Mouse (Mus musculus): ENCODE measurements around the gene Dpp4. TPM values are rescaled to one million over a fixed set of nuclear protein-coding genes. Genes with fewer than 3 reads are reported as not detected.

The Dpp4 gene
- total RNA-seq, 2 experiments from 2014 or later: 0.78 to 1.0 TPM

DNA sequence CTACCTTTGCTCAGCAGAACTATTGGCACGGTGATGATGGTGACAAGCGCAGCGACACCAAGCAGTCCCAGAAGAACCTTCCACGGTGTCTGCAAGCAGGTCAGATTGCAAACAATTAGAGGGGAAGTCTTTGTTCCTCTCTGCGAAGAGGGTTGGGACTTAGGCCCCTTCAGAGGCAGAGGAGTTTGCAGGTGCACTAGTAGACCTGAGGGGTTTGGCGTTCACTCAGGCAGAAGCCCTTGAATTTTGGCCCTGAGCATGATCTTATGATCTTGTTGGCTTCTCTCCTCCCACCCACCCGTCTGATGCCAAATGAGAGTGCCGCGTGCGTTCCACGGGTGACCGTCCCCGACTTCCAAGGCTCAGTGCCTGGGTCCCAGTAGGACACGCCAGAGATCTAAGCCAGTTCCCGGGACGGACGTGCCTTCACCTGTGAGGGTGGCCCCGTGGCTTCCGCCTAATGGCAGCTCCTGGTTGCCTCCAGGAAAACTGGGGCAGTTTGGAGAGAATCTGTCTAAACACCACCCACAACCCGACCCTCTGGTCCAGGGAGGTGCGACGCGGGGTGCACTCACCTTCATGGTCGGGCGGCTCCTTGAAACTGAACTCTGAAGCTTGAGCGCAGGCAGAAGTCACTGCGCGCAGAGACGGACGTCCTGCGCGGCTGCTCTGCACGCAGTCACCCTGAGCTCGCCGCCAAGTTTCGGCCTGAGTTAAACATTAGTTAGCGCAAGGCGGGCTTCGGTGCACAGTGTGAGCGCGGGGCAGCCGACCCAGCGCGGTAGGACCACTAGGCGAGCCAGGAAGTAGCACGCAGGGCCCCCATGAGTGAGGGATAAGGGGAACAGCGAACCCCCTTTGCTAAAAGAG is 585 bp downstream of the Dpp4 start:
- DNase-seq (ENCODE audit: low spot score in 2 of 2): no peak

DNA sequence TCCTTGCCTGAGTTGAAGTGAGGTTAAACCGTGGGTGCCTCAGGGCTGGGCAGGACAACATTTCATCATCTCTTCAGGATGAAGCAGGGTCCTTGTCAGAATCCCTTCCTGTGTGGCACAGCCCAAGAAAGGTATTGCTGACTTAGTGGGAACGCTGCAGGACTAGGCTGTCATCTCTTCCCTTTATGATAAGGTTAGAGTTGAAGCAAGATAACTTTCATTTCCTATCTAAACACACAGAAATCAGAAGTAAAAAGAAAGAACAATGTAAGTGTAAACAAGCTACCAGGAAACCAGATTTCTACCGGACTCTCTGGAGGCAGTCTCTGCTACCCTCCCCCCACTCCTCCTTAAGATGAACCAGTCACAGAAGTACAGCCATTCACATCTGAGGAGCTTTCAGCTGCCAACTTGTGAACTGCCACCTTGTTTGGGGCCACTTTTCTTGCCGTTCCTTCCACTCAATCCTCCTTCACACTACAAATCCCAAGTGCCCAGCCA is 3.3 kb downstream of the Dpp4 start:
- no peak for DNase-seq (ENCODE audit: low spot score in 2 of 2)

DNA sequence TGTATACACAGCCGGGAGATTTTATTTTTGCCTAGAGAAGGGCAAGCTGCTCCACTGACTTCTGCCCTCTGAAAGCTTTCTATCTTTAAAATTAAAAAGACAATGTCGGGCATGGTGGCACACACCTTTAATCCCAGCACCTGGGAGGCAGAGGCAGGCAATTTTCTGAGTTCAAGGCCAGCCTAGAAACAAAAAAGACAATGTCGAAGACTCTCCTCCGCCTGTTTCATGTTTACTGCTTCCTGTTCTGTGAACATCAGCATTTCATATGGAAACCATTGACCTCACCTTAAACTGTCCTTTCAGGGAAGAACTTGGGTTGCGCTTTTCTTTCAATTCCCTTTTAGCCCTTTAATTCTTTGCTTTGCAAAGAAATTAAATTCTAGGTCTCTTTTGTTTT is 3.8 kb downstream of the Dpp4 start:
- DNase-seq (ENCODE audit: low spot score in 2 of 2): no peak

DNA sequence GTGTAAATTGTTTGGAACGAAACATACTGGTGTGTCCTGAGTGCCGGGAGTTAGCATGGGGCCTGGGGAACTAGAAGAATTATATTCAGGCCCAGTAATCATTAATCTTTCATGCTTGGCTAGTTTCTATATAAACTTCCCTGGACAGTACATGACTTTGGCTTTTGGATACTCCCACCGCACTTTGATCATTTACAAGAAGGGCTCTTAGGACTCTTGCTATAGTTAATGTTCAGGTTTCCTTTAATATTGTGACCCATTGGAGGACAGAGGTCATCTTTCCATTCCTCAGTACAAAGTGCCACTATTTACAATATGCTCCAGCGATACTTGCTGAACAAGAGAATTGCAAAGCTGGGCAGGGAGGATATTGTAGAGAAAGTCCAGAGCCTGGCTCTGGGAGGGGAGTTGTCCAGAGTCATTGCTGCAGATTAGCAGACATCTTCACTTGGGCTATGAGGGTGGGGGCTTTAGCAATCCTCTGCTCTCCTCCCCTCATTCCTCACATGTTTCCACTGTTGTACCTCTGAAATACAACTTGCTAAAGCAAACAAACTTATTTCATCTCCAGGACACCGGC is 8.4 kb downstream of the Dpp4 start:
- DNase-seq (ENCODE audit: low spot score in 2 of 2): no peak

DNA sequence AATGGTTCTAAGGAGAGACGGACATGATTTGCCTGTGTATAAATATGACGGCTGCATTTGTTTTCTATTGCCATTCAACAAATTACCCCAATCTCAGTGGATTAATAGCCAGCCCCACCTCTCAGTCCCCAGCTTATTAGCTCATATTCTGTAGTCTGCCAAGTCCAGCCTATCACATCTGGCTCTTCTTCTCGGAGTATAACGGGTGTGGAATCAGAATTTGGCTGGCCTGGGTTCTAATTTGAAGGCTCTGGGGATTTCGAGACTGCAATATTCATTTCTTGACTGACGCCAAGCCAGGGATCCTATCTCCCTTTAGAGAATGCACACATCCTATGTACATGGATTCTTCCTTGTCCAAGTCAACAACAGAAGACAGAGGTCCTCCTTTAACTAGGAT is 11.0 kb downstream of the Dpp4 start:
- DNase-seq (ENCODE audit: low spot score in 2 of 2): no peak

DNA sequence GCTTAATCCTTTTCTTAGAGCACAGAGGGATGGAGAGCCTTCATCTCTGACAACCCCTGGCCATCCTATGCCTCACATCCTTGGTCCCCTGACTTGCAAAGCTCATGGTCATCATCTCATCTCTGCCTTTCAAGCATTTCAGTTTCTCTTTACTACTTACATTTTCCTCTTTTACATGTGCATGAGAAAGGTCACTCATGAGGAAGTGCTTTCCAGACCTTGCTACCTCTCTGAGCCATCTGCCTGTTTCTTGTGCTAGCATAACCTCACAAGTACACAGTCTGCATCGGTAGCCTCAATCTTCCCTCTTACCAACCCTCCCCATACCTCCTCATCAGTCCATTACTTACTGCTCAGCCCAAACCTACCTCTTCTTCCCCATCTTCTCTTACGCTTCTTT is 12.2 kb downstream of the Dpp4 start:
- no peak for DNase-seq (ENCODE audit: low spot score in 2 of 2)

DNA sequence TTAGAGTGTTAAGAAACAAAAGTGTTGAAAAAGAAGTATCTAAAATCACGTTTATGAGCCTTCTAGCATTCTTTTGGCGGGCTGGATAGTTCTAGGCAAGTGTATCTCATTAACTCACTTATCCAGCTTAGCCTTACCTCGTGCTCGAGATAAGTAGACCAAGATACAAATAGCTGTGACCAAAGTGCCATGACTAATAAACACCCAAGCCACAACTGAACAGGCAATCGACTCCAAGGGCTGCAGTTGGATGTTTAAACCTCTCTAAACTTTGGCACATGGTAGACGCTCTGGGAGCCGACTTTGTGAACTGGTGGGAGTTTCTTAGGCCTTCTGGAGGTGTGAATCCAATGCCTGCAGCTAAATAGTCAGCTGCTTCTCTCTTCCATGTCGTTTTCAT is 12.7 kb downstream of the Dpp4 start:
- DNase-seq (ENCODE audit: low spot score in 2 of 2): no peak

DNA sequence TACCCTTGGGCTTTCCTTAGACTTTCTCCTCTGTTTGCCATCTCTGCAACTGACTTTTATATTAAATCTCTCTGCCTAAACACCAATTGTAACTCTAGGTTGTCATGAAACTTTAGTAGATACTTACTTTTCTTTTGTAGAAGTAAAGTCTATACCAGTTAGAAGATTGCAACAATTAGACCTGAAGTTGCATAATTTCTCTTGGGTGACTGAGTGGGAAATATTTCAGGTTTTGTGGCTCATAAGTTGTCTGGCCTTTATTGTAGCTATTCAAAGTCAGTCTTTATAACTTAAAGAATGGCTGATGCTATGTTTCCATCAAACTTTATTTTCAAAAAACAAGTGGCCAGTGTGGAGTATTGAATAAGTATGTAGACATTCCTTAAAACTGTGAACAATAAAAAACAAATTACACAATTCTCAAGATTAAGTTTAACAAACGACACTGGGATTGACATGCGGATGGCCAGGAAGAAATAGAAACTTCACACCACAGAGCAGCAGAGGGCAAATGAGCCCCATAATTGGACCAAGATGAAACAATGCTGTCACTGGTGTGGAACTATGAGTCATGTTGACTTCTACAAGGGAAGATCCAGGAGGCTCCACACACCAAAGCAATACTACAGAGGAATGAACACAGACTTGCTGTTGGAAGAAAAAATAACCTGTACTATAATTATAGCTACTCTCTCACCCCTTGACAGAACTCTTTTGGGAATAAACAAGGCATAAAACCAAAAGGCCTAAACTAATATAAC is 13.7 kb downstream of the Dpp4 start:
- DNase-seq (ENCODE audit: low spot score in 2 of 2): no peak

DNA sequence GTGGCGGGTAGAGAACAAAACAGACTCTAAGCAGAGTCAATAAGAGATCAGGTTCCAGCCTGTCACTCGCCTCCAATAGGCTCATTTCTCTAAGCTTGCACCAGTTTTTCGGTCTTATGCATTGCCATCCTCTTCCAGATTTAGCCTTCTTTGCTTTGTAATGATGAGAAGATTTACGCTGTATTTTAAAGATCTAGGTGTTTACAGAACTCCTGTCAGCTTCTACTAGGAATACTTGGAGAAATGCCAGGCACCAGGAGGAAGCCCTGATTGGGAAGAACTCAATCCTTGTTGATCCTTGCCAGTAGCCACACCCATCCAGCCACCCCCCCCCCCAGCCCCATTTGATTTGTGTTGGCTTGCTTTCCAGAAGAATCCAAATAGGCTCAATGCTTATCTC is 14.4 kb downstream of the Dpp4 start:
- no peak for DNase-seq (ENCODE audit: low spot score in 2 of 2)

DNA sequence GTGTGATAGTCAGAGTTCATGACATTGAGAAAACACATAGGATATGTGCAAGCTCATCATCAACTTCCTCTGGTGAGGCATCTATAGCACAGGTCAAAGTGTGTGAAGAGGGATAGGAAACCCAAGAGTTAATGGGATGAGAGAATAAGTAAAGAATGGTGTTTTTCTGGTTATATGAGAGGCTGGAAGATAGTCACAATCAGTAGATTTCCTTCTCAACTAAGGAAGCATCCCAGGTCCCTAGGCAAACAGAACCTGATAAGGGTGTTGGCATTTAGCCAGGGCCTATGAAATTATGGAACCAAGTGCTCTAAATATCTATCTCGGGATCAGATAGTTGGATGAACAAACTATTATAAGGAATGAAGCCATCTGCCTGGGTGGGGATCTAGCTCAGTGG is 15.2 kb downstream of the Dpp4 start:
- DNase-seq (ENCODE audit: low spot score in 2 of 2): no peak

DNA sequence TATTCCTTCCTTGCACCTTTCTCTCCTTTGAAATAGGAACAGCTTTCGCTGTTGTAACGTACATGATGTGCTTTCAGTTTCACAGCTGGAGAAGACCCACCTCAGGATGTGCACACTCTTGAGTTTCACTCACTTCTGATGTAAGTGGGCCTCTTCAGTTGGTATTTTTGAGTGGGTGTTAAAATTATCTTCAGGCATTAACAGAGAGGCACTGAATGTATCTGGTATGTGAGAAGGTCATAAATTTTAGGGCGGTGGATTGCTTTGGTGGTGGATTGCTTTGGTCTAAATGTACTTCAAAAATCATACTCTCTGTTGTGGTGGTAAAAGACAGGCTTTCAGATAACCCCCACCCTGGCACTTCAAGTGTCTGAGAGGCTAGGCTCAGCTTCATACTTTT is 17.2 kb downstream of the Dpp4 start:
- DNase-seq (ENCODE audit: low spot score in 2 of 2): no peak

DNA sequence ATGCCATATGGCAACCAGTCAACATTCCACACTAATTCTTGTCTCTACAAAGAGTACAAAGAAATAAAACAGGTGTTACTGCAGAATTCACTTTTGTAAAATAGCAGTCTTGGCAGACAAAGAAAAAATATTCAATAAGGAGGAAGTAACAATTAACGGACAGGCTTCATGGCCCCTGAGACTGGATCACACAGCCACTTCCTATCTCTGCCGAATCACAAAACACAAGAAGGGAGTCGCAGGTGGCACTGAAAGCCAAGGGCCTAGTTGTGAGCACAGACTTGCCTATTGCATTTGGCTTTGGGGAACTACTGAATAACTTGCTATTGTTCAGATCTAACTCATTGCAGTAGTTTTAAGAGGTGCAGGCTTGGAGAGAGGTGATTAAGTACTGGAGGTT is 19.9 kb downstream of the Dpp4 start:
- DNase-seq (ENCODE audit: low spot score in 2 of 2): no peak

DNA sequence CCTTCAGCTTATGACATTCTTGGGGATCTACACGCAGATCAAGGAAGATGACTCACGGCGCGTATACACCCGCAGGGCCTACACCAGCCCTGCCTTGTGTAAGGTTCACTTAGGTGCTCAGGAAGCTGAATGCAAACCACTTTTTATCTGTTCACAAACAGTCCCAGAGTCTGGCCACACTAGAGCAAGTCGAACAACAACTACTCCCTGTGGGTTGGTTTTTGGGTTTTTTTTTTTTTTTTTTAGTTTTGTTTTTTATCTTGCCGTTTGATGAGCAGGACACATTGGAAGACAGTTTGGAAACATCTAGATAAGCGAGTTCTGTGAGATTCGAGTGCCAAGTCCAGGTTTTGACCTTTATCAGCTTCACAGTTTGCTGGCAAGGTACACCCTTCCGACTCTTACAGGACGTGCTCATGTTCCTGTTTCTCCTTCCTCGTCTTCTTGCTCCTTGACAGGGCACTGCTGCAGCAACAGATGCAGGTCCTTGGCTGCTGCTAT is 21.0 kb downstream of the Dpp4 start:
- DNase-seq (ENCODE audit: low spot score in 2 of 2): no peak

DNA sequence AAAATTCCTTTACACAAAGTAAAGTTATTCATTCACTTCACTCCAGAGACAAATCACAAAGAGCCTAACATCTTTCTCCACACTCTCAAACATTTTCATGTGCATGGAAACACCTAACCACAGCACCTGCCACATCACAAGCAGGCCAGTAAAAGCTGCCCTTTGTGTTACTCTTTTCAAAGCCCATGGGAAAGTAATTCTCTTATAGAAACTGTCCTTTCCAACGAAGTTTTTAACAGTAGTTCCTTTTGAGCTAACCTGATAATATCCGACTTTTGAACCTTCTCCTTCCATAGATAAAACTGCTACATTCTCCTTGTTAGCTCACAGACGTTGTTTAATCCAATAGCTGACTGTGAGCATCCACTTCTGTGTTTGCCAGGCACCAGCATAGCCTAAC is 21.7 kb downstream of the Dpp4 start:
- no peak for DNase-seq (ENCODE audit: low spot score in 2 of 2)

DNA sequence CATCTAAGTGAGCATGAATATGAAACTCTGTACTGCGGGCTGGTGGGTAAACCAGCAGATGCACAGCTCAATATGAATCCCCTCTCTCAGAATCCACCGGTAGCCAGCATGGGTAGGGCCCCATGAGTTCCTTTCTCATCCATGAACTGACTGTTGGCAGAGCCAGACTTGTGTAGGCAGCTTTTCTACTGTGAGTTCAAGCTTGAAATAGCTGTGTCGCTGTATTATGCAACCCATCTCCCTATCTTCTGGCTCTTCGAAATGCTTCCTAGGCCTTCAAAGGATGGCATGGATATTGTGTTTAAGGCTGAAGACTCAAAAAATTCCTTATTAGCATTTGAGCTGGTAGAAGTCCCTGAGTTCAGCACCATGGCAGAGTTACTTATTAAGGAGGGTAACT is 23.2 kb downstream of the Dpp4 start:
- no peak for DNase-seq (ENCODE audit: low spot score in 2 of 2)

DNA sequence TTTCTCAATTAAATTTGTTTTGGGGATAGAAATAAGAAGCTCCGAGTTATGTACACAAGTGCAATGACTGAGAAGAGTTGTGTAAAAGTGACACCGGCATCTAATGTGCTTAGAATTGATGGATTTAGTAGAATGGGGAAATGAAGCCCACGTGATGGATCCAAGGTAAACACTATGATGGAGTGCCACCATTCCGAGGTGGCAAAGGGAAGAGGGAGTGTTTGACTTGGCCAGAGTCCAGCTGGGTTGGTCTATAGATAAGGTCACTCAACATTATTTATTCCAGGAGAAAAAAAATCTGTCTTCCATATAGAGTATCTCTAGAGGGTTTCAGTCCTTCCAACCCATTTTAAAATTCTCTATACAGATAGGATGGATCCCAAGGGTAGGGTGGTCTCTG is 28.8 kb downstream of the Dpp4 start:
- no peak for DNase-seq (ENCODE audit: low spot score in 2 of 2)

DNA sequence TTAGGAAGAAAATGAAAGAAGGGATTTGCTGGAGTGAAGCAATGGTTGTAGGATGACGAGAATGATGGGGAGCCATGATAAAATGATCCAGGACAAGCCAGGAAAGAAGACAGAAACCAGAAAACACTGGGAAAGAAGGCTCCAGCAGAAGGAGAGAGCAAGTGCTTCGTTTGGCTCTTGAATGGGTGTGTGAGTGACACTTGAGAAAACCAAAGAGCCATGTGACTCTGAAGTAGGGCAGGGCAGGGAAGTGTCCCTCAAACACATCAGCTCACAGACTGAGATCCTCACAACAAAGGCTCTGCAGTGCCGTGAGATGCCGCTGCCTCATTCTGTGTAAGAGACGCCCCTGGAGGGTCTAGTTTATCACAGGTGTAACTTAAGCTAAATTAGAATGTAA is 29.6 kb downstream of the Dpp4 start:
- no peak for DNase-seq (ENCODE audit: low spot score in 2 of 2)

DNA sequence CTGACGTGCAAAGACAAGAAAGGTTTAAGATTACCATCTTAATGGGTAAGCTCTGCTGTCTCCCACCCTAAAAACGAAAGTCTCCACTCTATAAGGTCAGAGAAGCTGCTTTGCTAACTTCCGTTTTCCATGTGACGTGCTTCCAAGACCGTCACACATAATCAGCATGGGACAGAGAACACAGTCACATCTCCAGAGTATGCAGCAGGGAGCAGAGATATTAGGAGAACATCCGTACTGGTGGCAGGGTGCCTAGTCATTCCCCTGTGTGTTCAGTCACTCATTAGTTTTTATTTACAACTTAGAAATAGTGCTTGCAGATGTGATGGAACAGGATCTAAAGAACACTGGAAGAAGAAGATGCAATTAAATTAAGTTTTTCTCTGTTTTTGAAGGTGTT is 30.3 kb downstream of the Dpp4 start:
- no peak for DNase-seq (ENCODE audit: low spot score in 2 of 2)

DNA sequence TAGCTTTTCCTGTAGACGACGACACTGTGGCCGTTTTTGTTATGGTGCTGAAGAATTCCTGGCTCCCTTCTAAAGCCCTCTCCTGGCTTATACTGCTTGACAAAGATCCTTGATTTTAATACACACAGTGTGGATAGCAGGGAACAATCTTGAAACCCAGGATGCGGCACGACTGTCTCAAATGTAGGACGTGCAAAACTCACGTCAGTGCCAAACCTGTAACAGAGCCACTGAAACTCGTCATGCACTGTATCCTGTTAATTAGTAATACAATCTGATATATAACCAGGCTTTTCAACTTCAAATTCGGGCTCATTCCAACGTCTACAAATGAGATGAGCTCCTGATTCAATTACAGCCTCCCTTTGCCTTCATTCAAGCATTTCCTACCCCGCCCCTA is 38.3 kb downstream of the Dpp4 start:
- peak in 1 of 2 experiments; percentile 9 for DNase-seq (ENCODE audit: low spot score in 2 of 2)

DNA sequence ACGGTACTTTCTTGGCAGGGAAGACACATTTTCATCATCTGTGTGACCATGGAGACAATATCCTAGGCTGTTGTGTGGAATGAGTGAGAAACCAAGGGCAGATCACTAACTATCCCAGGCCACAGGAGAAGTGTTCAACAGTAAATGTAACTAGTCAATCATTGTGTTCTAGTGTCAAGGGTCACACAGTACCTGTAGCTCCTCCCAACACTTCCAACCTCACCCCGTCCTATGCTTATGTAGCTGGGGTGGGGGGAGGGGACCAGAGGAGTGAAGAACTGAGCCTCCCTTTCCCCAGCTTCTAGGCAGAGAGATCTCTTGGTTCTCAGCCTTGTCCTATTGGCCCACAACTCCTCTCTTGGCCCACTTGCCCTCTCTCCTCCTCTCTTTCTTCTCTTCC is 42.0 kb downstream of the Dpp4 start:
- no peak for DNase-seq (ENCODE audit: low spot score in 2 of 2)

DNA sequence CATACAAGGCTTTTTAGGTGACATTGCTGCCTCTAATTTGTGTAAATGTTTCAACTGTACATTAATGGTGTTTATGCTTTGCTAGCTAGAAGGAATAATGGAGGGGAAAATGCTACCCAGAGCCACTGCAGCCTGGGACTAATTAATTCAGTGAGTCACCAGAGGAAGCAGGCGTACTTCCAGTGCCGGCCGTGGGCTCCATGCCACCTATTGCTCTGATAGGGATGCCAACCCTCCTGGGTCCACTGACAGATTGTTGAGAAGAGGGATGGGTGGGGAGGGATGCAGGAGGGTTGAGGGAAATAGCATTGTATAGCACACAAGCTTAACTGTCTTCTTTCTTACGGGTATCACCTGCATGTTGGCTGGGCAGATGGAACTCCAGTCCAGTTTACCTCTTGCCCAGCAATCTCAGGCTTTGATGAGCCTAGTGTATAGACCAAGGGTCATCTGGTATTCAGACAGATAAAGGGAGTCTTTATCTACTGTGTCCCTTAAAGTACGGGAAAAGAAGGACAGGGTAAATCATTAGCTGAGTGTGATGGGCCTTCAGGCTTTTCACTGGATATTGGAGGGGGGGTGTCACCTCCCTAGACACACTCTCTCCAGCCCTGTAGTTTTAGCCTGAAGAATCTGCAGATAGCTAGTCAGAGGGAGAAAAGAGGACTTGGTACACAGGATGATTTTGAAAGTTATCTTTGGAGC is 43.5 kb downstream of the Dpp4 start:
- peak in 1 of 2 experiments; percentile 39 for DNase-seq (ENCODE audit: low spot score in 2 of 2)

Measured in layer of hippocampus, postnatal 14 days (tissue).